Mouse (Mus musculus): ENCODE measurements at regions not wholly inside any gene's neighbourhood (a gene's known extent, or its start where the extent isn't known, plus 50 kb on each side); places are given as distances from the start of the nearest gene placed in this dataset.

DNA sequence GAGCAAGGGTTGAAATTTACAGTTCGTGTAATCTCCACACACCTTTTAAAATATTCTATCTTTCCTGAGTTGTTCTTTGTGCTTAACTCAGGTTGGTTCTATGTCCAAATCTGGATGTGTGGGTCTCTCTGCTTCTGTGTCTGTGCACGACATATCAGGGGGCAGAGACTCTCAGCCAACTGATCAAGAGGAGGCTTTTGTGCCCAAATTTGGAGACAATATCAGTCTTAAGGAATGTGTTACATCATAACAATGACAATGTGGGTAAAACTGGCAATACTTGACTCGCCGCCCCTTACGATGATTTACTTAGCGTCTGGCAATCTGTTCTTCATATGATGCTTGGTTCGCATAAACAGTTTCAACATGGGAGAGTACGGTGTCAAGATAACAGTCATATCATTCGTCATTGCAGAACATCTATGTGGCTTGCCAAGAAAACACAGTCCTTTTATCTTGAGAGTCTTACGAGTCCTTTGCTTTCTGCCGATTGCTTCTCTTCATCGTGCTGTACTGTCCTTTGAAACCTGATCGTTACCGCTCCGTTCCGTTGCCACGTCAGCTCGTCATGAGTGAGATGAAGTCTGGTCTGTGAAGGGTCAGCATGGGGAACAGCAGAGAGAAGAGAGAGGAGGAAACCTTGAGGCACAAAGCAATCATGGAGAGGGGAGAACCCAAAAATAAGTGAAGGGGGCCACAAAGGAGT lies 2212.9 kb upstream of the Gm7489 start:
- no peak for DNase-seq

GRCm38 (mm10) chr15:51673483-51673882 lies 2211.2 kb upstream of the Gm7489 start:
- no peak for DNase-seq

DNA sequence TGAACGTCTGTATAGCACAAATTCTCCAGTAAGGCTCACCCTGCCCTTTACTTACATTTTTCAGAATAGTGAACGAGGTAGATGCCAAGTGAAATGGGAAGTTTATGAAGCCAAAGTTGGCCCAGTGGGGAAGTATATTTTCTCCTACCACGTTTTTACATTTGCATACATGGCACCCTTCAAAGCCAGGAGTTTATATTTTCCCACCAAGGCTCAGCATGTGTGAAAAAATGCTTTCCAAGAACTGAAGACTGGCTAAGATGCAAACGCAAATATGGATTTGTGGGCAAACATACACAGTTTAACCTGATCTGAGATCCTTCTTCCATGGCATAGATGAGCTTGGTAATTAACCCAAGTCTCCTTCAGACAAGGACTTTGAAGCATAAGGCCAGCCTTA lies 2209.4 kb upstream of the Gm7489 start:
- DNase-seq, result no peak

DNA sequence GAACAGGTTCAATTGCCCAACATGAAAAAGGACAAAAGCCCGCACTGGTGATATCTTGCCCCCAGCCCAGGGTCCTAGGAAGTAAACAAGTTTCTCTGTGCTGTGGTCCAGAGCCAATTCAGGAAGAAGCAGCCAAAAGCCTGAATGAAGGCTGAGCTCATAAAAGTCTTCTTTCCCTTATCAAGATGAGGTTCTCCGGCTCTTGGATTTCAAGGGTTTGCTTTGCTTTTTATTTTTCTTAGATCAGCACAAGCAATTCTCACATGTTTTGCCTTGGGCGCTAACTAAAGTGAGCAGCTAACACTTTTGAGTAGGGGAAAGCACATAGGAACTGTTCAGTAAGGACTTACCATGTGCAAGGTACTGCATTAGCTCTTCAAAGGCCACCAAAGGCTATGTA lies 2208.0 kb upstream of the Gm7489 start:
- no peak for DNase-seq

- DNase-seq, result no peak
These were observed 2207.4 kb upstream of the Gm7489 start for GRCm38 (mm10) chr15:51677266-51677665.

DNA sequence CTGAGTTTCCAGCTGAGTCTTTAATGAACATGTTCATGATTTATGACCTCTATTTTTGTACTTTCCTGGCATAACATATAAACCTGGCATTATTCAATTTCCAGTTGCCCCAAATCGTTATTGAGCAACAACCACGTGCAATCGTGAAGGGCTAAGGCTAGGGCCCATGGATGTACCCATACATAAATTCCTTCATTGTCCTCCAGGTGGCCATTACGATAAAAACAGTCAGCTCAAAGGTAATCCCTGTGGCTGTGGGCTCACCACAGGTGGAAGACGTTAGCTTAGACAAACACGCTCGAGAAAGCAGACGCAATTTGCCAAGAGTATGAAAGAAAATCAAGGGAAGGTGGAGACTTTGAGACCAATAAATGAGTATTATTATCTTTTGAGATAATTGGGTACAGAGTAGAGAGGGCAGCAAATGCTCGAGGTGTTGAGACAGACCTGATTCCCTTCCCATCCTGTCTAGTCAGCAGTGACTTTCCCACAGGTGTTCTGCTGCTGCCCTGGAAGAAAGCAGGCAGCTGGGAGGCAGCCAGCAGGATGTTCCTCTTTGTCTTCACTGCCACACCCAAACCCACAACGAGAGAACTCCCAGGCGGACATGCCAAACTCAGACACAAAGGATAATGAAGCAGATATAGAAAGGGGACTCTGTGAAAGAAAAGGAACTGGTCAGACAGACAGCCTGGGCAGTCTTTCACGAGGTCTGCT lies 2205.4 kb upstream of the Gm7489 start:
- no peak for DNase-seq

- DNase-seq, result no peak
These were observed 2204.2 kb upstream of the Gm7489 start for GRCm38 (mm10) chr15:51680494-51680893.

GRCm38 (mm10) chr15:51681191-51681590 lies 2203.5 kb upstream of the Gm7489 start:
- no peak for DNase-seq

- DNase-seq, result no peak
These were observed 2202.4 kb upstream of the Gm7489 start for GRCm38 (mm10) chr15:51682331-51682730.

GRCm38 (mm10) chr15:51687007-51687540 lies 2197.6 kb upstream of the Gm7489 start:
- no peak for DNase-seq

DNA sequence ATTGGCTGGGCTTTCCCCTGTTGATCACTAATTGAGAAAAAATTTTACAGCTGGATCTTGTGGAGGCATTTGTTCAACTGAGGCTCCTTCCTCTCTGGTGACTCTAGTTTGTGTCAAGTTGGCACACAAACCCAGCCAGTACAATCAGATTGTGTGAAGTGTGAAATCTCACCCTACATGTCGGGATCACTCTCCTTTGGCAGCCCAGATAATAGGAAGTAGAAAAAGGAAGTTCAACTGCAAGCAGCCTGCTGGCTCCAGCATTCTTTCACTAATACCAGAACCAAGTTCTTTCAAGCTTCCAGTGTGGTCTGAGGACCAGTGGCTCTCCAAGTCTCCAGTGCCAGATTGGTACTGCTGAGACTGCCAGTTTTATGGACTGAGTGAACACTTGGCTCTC lies 2195.2 kb upstream of the Gm7489 start:
- no peak for DNase-seq

DNA sequence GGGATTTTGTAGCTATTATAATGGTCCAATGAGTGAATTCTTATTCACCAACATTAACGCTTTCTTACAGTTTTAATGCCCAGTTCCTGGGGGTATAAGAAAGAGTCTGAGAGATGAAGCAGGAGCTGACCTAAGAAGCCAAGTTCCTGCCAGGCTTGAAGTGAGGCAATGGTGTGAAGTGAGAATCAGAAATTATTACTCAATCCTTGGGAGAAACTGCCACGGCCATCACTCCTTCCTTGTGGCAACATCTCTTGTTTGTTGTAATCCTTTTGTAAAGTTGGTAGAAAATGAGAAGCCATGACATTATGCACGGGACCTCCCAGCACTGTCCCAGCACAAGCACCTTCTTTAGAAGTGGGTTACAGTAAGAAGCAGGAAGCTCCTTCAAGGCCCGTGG lies 2192.0 kb upstream of the Gm7489 start:
- DNase-seq, result no peak

DNA sequence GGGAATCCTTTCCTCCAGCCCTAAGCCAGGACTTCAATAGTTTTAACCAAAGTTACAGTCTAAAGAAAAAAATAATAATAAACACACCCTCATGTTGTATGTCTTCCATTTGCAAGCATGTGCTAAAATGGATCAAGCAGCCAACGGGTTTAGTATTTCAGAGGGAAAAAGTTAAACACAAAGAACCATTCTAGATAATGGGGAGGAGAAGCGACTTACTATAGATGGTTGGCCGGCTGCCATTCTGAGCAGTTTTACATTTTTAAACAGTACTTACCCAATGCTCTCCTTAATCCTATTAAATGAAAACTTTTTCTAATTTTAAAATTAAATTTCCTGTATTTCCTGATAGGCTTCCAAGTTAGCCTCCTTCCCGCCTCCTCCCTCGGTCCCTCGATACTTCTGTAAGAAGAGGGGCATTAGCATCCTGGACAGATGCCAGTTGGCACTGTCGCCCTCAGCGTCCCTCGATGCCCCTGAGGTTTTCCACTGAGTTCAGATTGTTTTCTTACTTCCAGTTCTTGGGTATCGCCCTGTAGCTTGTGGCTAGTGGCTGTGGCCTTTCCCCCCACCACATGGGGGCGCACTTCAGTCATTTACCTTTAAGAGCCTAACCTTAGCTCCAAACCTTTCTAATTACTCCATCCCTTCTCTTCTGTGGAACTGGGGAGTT lies 2188.2 kb upstream of the Gm7489 start:
- peak; percentile 36 for DNase-seq

GRCm38 (mm10) chr15:51704198-51704597 lies 2180.5 kb upstream of the Gm7489 start:
- DNase-seq, result no peak

DNA sequence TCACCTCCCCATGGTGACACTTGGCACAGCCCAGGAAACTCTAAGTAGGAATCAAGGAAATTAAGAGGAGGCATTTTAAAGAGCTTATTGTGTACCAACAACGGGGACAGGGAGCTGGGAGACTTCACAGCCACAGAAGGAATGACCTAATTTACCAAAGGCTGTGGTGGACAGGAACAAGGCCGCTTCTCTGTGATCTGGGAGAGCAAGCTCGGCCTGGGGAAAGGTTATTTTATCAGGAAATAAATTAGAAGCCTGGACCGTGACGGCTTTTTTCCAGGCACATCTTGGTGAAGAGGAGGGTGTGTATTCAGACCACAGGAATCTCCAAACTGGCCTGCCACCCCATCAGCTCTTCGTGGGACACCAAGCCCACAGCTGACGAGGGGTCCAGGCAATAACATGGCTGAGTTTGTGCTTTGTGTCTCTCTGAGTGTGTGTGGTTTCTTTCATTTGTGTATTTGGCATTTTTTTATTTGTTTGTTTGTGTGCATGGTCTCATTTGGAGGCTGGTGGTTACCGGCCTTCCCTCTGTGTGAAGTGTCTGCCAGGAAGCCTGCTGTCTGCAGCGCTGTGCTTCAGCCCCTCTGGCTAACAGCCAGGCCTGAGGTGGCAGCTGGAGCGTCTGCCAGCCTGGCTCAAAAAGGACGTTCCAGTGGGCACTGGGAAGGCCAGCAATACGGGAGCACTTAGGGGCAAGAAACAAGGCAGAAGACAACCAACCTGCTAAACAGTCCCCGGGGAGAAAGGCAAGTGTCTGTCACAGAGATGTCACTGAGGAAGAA lies 2174.6 kb upstream of the Gm7489 start:
- peak; percentile 69 for DNase-seq

GRCm38 (mm10) chr15:51720873-51721308 lies 2163.8 kb upstream of the Gm7489 start:
- DNase-seq, result no peak

DNA sequence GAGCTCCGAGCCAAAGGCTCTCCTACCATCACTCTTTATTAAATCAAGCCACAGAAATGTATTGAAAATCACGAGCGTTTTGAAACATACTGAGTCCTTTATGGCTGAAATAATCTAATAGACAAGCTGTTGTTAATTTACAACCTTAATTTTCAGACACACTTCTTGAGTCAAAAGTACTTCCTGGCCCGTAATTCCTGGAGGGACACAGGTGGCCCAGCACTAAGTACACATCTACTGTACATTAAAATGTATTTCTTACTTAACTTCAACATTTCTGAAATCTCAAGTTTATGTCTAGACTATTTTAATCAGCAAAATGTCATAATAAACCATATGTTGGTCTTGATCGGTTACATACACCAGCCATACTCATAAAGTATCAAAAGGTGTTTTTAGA lies 2163.3 kb upstream of the Gm7489 start:
- no peak for DNase-seq

GRCm38 (mm10) chr15:51724127-51724526 lies 2160.6 kb upstream of the Gm7489 start:
- peak; percentile 10 for DNase-seq

GRCm38 (mm10) chr15:51725457-51725856 lies 2159.2 kb upstream of the Gm7489 start:
- no peak for DNase-seq

DNA sequence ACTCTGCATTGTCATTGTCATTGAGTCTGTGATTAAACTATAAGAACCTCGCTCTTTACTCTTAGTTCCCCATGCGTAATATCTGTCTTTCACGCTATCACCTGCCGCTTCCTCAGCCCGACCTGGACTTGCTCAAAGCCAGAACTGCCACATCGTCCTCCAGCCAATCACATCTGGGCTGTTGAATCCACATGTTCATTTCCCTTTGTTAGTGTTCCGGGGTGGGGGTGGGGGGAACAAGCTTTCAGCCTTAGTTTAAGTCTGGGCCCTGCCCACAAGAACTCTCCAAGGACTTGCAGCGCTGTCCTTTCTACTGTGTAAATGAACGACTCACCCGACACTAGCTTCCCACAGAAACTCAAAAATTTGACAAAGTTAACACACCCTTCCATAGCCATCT lies 2154.6 kb upstream of the Gm7489 start:
- no peak for DNase-seq

GRCm38 (mm10) chr15:51730805-51731412 lies 2153.8 kb upstream of the Gm7489 start:
- DNase-seq, result peak; percentile 62

- DNase-seq, result no peak
These were observed 2150.5 kb upstream of the Gm7489 start for GRCm38 (mm10) chr15:51734194-51734593.

Measured in adrenal gland, adult 8-10 months (tissue).